Mouse (Mus musculus) regulatory T cell (primary cell): ENCODE data around the gene Naalad2.
"Not testable (repeated sequence)": the region's sequence is repeated elsewhere in the genome, so short reads cannot be mapped to it uniquely, and the experiment has no call there.

ENCODE experiments used
- in situ Hi-C: fragments of 300-600 bp; cut with MboI, MseI; formaldehyde crosslinking; loops from one replicate; pipeline ENCODE4 v1.15.1; 2025; ENCODE audit warnings: high pct_unique_total_duplicates

The Naalad2 gene

DNA sequence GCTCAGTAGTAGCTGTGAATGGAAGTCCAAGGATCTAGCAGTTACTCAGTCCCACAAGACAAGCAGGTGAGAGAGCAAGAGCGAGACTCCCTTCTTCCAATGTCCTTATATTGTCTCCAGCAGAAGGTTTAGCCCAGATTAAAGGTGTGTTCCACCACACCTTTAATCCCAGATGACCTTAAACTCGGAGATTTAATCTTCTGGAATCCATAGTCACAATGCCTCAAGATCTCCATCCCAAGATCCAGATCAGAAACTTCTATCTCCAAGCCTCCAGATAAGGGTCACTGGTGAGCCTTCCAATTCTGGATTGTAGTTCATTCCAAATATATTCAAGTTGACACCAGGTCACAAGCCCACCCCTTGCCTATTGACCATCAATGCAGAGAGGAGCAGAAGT lies at the start of gene Naalad2:
Gene Naalad2 (minus strand): TSS at position 101 of the 400 bp plus-strand sequence.
- in situ Hi-C loops, result not testable (repeated sequence)

GRCm38 (mm10) chr9:18431687-18432086 lies 28.9 kb upstream of the Naalad2 start:
- in situ Hi-C loops, result no loop called here

- in situ Hi-C loops, result no loop called here
Measured at GRCm38 (mm10) chr9:18430354-18430753, 27.6 kb upstream of the Naalad2 start, which contains the start of gene Mbd3l2. TSS of gene Mbd3l2 (plus strand) at chr9:18430654.

DNA sequence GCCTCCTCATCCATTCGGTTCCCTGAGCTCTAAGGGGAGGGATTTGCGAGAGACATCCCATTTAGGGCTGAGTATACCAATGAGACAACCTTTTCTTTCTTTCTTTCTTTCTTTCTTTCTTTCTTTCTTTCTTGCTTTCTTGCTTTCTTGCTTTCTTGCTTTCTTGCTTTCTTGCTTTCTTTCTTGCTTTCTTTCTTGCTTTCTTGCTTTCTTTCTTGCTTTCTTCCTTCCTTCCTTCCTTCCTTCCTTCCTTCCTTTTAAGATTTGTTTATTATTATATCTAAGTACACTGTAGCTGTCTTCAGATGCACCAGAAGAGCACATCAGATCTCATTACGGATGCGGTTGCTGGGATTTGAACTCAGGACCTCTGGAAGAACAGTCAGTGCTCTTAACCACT lies 9.6 kb upstream of the Naalad2 start:
- in situ Hi-C loops, result not testable (repeated sequence)

DNA sequence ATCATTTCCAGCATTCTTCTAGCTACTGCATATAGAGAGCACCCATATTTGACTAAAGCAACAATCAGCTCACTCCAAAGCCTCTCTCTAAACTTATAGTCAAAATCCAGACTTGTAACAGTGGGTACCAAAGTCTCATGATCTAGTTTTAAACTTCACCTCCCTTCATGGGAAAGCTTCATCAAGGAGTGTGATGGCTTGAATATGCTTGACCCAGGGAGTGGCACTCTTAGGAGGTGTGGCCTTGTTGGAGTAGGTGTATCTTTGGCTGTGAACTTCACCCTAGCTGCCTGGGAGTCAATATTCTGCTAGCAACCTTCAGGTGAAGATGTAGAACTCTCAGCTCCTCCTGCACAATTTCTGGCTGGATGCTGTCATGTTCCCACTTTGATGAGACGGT lies 1.3 kb upstream of the Naalad2 start, which contains the start of gene Ubtfl1:
Gene Ubtfl1 (plus strand): TSS at position 301 of the 400 bp plus-strand sequence.
- in situ Hi-C loops, result no loop called here

DNA sequence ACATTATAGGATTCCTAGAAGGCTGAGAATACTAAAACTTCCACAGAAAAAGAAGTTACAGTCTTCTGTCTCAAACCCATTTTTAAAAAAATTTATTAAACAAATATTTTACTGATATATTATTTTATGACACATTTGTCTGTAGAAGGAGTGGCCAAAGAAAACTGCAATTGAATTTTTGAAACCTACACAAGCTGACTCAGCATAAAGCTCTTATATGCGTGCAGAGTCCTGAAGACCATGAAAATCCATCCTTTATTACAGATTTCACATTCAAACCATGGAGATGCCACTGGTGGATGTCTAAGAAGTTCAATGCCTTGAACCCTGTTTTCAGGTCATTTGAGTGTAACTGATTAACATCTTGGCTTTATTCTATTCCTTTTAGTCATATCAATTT lies 3.2 kb downstream of the Naalad2 start:
- in situ Hi-C loops, result no loop called here

GRCm38 (mm10) chr9:18385782-18386181 lies 17.0 kb downstream of the Naalad2 start:
- in situ Hi-C loops, result no loop called here

- in situ Hi-C loops, result not testable (repeated sequence)
Measured at GRCm38 (mm10) chr9:18373026-18373425, 29.8 kb downstream of the Naalad2 start.

GRCm38 (mm10) chr9:18319990-18320389 lies 82.8 kb downstream of the Naalad2 start:
- in situ Hi-C loops, result no loop called here

DNA sequence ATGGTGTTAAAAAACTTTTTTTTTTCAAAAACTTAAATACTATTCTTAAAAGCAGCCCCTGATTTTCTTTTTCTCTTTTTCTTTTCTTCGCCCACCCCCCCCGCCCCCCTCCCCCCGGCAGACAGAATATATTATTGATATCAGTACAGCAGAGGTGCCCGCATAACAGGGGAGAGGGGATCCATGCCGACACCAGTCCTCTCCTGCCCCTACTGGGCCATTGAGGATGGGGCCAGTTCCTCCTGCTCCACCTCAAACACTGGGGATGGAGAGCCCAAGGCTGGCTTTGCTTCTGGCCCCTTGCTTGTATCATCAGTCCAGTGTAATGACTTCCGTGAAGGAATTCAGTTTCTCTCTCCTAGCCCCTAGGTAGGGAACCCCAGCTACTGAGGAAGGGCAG lies 104.5 kb downstream of the Naalad2 start:
- in situ Hi-C loops, result no loop called here

DNA sequence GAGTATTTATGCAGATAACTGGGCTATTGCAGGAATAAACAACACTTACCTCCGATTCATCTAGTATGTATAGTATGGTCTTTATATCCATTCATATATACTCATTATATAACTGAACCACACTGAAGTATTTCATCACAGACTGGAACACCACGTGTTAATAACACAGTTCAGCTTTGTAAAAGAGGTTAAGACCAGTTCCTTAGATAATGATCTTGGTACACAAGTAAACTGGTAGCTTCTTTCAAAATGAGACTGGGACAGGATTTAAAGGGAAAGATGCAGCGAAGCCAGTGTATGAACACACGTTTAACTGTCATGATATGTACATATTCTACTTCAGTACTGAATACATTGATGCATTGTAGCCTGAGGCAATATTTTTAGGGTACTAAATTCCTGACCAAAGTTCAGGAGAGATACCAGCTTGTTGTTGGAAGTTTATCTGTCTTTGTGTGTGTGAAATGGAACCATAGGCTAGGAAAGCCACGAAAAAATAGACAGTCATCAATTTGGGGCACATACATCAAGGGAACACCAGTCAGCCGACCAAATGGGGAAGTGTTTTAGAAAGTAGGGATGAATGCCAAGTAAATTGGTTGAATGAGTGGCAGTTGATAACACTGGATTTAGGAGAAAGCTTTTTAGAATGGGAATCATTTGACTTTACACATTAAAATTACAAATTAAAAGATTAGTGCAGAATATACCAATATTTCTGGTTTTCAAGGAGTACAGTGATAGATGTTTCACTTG lies 109.6 kb downstream of the Naalad2 start:
- in situ Hi-C loops, result no loop called here

DNA sequence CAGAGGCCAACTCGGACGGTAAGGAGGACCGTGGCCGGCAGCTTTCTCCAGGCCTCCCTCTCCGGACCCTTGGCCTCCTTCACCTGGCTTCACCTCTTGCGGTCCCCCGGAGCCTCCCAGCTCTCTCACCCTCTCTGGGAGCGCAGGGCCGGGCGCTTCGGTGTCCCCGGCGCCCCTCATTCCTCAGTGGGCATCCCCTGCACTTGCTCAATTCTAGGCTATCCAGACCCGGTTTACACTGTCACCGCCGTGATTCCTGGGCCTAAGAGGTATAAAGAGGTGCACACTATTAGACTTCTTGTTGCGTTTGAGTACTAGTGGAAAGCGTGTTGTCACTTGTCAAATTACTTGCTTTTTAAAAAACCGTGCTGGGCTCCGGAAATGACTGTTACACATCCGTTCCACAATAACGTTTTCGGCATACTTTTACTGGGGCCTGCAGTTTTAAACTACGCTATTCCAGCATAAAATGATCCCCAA lies 110.3 kb downstream of the Naalad2 start:
- in situ Hi-C loops, result no loop called here

DNA sequence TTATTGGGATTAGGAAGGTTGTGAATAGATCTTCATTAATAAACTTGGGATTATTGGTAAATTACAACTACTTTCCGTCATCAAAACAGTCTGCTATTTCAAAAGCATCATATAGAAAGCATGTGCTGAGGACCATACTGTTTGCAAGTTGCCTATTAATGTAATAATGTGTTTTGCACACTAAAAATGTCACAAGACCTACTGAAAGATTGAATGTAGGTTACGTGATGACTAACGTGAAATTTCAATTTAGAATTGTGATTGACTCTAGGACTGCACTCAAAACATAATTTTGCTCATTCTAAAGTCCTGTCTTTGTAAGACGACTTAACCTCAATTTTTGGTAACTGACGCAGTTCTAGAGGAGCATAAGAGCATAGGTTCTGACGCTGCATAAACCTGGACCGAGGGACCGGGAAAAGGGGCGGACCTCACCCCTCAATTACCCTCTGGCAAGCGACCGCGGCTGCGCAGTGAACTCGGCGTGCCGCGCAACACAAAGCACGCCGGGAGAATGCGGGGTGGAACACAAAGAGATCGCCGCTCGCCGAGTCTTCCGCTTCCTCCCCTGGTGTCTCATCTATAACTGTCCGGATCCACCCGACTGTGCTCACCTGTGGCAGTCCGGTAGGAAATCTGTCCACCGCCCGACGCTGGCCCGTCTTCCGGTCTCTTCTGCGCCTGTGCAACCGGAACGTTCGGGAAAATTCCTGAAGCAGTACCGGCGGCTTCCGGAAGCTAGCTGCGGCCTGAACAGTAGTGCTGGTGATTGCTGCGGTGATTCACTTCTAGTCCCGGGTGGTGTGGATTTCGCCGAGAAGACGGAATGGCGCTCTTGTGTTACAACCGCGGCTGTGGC lies 111.0 kb downstream of the Naalad2 start, which contains the start of gene Chordc1:
Gene Chordc1 (plus strand): TSS at position 555 of the 859 bp plus-strand sequence.
- in situ Hi-C loops, result no loop called here

- in situ Hi-C loops, result not testable (repeated sequence)
Measured at GRCm38 (mm10) chr9:18278693-18279092, 124.1 kb downstream of the Naalad2 start.

- in situ Hi-C loops, result no loop called here
Measured at GRCm38 (mm10) chr9:18277497-18277896, 125.3 kb downstream of the Naalad2 start.

DNA sequence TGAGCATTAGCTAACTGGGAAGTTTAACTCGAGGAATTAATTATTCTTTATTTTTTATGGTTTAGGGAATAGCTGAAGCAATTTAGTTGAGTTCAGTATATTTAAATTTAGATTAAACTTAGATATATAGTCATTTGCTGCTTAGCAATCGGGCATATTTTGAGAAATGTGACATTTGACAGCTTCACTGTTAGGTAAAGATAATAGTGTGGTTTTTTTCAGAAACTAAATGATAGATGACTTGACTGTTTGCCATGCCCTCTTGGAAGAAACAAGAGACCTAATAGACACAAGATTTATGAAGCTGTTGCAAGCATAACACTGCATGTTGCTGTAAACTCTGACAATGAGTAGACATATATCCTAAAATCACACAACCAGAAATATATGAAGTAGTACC lies 126.0 kb downstream of the Naalad2 start:
- in situ Hi-C loops, result no loop called here

DNA sequence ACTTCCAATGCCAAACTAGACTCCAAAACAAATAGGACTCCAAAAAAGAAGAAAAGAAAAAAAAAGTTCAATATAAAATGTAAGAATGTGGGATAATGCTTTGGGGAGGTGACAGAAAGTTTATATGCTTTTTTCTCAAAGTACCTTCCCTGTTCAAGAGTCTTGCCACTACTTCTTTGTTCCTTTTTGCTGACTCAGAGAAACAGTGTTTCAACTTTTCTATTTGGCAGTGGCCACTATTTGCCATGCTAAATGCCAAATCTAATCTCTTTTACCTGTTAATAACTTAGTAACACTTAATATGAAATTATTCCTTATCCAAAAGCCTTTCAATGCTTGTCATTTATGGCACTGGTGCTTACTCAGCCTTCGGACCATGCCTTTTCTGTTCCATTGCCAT lies 126.9 kb downstream of the Naalad2 start:
- in situ Hi-C loops, result no loop called here
